Mouse (Mus musculus): ENCODE results near the gene Zfp637. TPM values are rescaled to one million over a fixed set of nuclear protein-coding genes. Genes with fewer than 3 reads are reported as not detected.
A peak's percentile ranks its signal among the peaks of the same experiment; 100 is the strongest.

The Zfp637 gene
- total and polyA plus RNA-seq, 2 experiments from 2014 or later, result 109 to 110 TPM

GRCm38 (mm10) chr6:117874621-117875281, 33.8 kb downstream of the Zfp637 start:
- Histone ChIP-seq H3K27me3 (ENCODE audit: insufficient read depth, low read length) (no peaks in the 10 kb centered on the region), H3K4me2 (ENCODE audit: low read depth, low read length) (no peak overlapping the region), H3K9me3 (ENCODE audit: low read length) (no peaks in the 10 kb centered on the region), H3K36me3 (ENCODE audit: insufficient read depth, low read length) (0 out of 2 replicates have a peak, but pooled peaks cover 4% of the 10 kb centered on the region), H3K4me1 (ENCODE audit: insufficient read depth, low read length) (no peaks in the 10 kb centered on the region), H3K4me3 (ENCODE audit: low read length) (no peak overlapping the region), H3K27ac (no peak overlapping the region), H3K9ac (replicated peaks; ENCODE audit: low read length) (no peak overlapping the region)
- no peak for TF ChIP-seq CTCF (IDR thresholded peaks at IDR 0.05; ENCODE audit: low read depth)
- ATAC-seq (no peak), DNase-seq (ENCODE audit: low spot score) (no peak)
- 78% methylated on average over 3 of the region's 3 CpGs for WGBS

- DNase-seq (ENCODE audit: low spot score) (peak; percentile 94), ATAC-seq (peak; percentile 90)
- peak overlapping the region; percentile 99 for H3K27ac ChIP-seq
- peak overlapping the region; percentile 62 for H3K9ac ChIP-seq (replicated peaks; ENCODE audit: low read length)
- peak overlapping the region; percentile 56 for H3K4me3 ChIP-seq (ENCODE audit: low read length)
- WGBS, result 12% methylated on average over 26 of the region's 26 CpGs
- no peaks in the 10 kb centered on the region for H3K9me3 ChIP-seq (ENCODE audit: low read length)
- H3K27me3 ChIP-seq (ENCODE audit: insufficient read depth, low read length), result no peaks in the 10 kb centered on the region
- H3K4me2 ChIP-seq (ENCODE audit: low read depth, low read length), result peak overlapping the region; percentile 70
- H3K36me3 ChIP-seq (ENCODE audit: insufficient read depth, low read length), result no peaks in the 10 kb centered on the region
- H3K4me1 ChIP-seq (ENCODE audit: insufficient read depth, low read length), result no peaks in the 10 kb centered on the region
- no peak for TF ChIP-seq CTCF (IDR thresholded peaks at IDR 0.05; ENCODE audit: low read depth)
Observed at GRCm38 (mm10) chr6:117878700-117879407, 37.9 kb downstream of the Zfp637 start.

GRCm38 (mm10) chr6:117879408-117880115, 38.6 kb downstream of the Zfp637 start:
- Histone ChIP-seq H3K4me3 (ENCODE audit: low read length) (peak overlapping the region; percentile 56), H3K36me3 (ENCODE audit: insufficient read depth, low read length) (no peaks in the 10 kb centered on the region), H3K4me2 (ENCODE audit: low read depth, low read length) (peak overlapping the region; percentile 70), H3K27me3 (ENCODE audit: insufficient read depth, low read length) (no peaks in the 10 kb centered on the region), H3K27ac (peak overlapping the region; percentile 99), H3K4me1 (ENCODE audit: insufficient read depth, low read length) (no peaks in the 10 kb centered on the region), H3K9ac (replicated peaks; ENCODE audit: low read length) (peak overlapping the region; percentile 62), H3K9me3 (ENCODE audit: low read length) (no peaks in the 10 kb centered on the region)
- peak; percentile 97 for TF ChIP-seq CTCF (IDR thresholded peaks at IDR 0.05; ENCODE audit: low read depth)
- WGBS, result under 1% methylated on average over 67 of the region's 67 CpGs
- ATAC-seq (peak; percentile 95), DNase-seq (ENCODE audit: low spot score) (peak; percentile 100)

GRCm38 (mm10) chr6:117880394-117880838, 39.4 kb downstream of the Zfp637 start:
- Histone ChIP-seq H3K27ac (peak overlapping the region; percentile 99), H3K4me1 (ENCODE audit: insufficient read depth, low read length) (no peaks in the 10 kb centered on the region), H3K36me3 (ENCODE audit: insufficient read depth, low read length) (no peaks in the 10 kb centered on the region), H3K4me2 (ENCODE audit: low read depth, low read length) (peak overlapping the region; percentile 70), H3K27me3 (ENCODE audit: insufficient read depth, low read length) (no peaks in the 10 kb centered on the region), H3K9ac (replicated peaks; ENCODE audit: low read length) (peak overlapping the region; percentile 62), H3K9me3 (ENCODE audit: low read length) (no peaks in the 10 kb centered on the region), H3K4me3 (ENCODE audit: low read length) (peak overlapping the region; percentile 56)
- DNase-seq (ENCODE audit: low spot score), result peak; percentile 18
- no peak for TF ChIP-seq CTCF (IDR thresholded peaks at IDR 0.05; ENCODE audit: low read depth)
- ATAC-seq, result no peak
- WGBS, result 35% methylated on average over 3 of the region's 3 CpGs

GRCm38 (mm10) chr6:117881229-117881628, 40.2 kb downstream of the Zfp637 start:
- Histone ChIP-seq H3K36me3 (ENCODE audit: insufficient read depth, low read length) (no peaks in the 10 kb centered on the region), H3K27me3 (ENCODE audit: insufficient read depth, low read length) (no peaks in the 10 kb centered on the region), H3K27ac (peak overlapping the region; percentile 99; the same call in 1 of the 2 replicates), H3K9me3 (ENCODE audit: low read length) (no peaks in the 10 kb centered on the region), H3K4me3 (ENCODE audit: low read length) (no peak overlapping the region), H3K9ac (replicated peaks; ENCODE audit: low read length) (no peak overlapping the region), H3K4me2 (ENCODE audit: low read depth, low read length) (no peak overlapping the region), H3K4me1 (ENCODE audit: insufficient read depth, low read length) (no peaks in the 10 kb centered on the region)
- no peak for TF ChIP-seq CTCF (IDR thresholded peaks at IDR 0.05; ENCODE audit: low read depth)
- DNase-seq (ENCODE audit: low spot score), result no peak
- no peak for ATAC-seq
- 39% methylated on average over 7 of the region's 7 CpGs for WGBS

- no peak for TF ChIP-seq CTCF (IDR thresholded peaks at IDR 0.05; ENCODE audit: low read depth)
Observed at GRCm38 (mm10) chr6:117881997-117882396, 41.0 kb downstream of the Zfp637 start.

More at GRCm38 (mm10) chr6:117881997-117882396, 41.0 kb downstream of the Zfp637 start:
- ATAC-seq (no peak), DNase-seq (ENCODE audit: low spot score) (no peak)
- H3K9me3 ChIP-seq (ENCODE audit: low read length), result no peaks in the 10 kb centered on the region
- no peaks in the 10 kb centered on the region for H3K36me3 ChIP-seq (ENCODE audit: insufficient read depth, low read length)
- no peaks in the 10 kb centered on the region for H3K4me1 ChIP-seq (ENCODE audit: insufficient read depth, low read length)
- no peak overlapping the region for H3K4me2 ChIP-seq (ENCODE audit: low read depth, low read length)
- H3K9ac ChIP-seq (replicated peaks; ENCODE audit: low read length), result no peak overlapping the region
- H3K4me3 ChIP-seq (ENCODE audit: low read length), result no peak overlapping the region
- 78% methylated on average over 7 of the region's 7 CpGs for WGBS
- H3K27me3 ChIP-seq (ENCODE audit: insufficient read depth, low read length), result no peaks in the 10 kb centered on the region
- H3K27ac ChIP-seq, result no peak overlapping the region

Data from hindbrain, postnatal 0 days (tissue).